Mouse (Mus musculus): Measurements from ENCODE around the gene Tekt5. TPM values are rescaled to one million over a fixed set of nuclear protein-coding genes. Genes with fewer than 3 reads are reported as not detected.

Gene Tekt5
- polyA plus RNA-seq, 1 experiment, result 6.5 TPM

- TF ChIP-seq CTCF (IDR thresholded peaks at IDR 0.05; ENCODE audit: borderline replicate concordance, extremely low read depth, insufficient read depth, insufficient read length) (peak; percentile 52; the same call in 1 of the 2 replicates), POLR2A (IDR thresholded peaks at IDR 0.05; ENCODE audit: borderline replicate concordance, extremely low read depth, insufficient read depth, insufficient read length, poor library complexity, severe bottlenecking) (no peak)
- DNase-seq (ENCODE audit: low read depth), result no peak
Observed at GRCm38 (mm10) chr16:10416866-10417265, 21.6 kb upstream of the Tekt5 start.

- no peak for DNase-seq (ENCODE audit: low read depth)
- peak; percentile 30; the same call in 1 of the 2 replicates for TF ChIP-seq CTCF (IDR thresholded peaks at IDR 0.05; ENCODE audit: borderline replicate concordance, extremely low read depth, insufficient read depth, insufficient read length)
- TF ChIP-seq POLR2A (IDR thresholded peaks at IDR 0.05; ENCODE audit: borderline replicate concordance, extremely low read depth, insufficient read depth, insufficient read length, poor library complexity, severe bottlenecking), result no peak
Observed at GRCm38 (mm10) chr16:10415976-10416375, 20.7 kb upstream of the Tekt5 start.

GRCm38 (mm10) chr16:10411764-10412746 is 16.8 kb upstream of the Tekt5 start, which contains the start of gene Nubp1:
Nubp1 (plus strand) TSS chr16:10411948.
- peak; percentile 98 for DNase-seq (ENCODE audit: low read depth)
- TF ChIP-seq CTCF (IDR thresholded peaks at IDR 0.05; ENCODE audit: borderline replicate concordance, extremely low read depth, insufficient read depth, insufficient read length), result no peak
- peak; percentile 71 for TF ChIP-seq POLR2A (IDR thresholded peaks at IDR 0.05; ENCODE audit: borderline replicate concordance, extremely low read depth, insufficient read depth, insufficient read length, poor library complexity, severe bottlenecking)

DNA sequence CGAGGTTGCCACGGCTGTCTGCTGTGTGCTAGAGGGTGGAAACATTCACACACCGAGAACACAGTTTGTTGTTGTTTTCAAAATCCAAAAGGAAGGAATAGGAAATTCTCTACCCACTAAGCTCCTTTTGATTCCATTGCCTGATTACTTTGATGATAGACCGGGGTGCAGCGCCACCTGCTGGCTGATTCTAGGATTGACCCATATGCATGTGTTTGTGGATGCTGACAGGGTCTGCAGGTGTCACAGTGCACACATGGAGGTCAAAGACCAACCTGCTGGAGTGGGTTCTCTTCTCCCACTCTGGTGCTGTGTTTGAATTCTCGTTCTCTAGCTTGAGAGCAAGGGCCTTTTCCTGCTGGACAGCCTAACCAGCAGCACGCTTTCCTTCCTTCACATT is 3.9 kb upstream of the Tekt5 start:
- DNase-seq (ENCODE audit: low read depth), result peak; percentile 86
- TF ChIP-seq POLR2A (IDR thresholded peaks at IDR 0.05; ENCODE audit: borderline replicate concordance, extremely low read depth, insufficient read depth, insufficient read length, poor library complexity, severe bottlenecking) (no peak), CTCF (IDR thresholded peaks at IDR 0.05; ENCODE audit: borderline replicate concordance, extremely low read depth, insufficient read depth, insufficient read length) (peak; percentile 89)

- TF ChIP-seq CTCF (IDR thresholded peaks at IDR 0.05; ENCODE audit: borderline replicate concordance, extremely low read depth, insufficient read depth, insufficient read length) (no peak), POLR2A (IDR thresholded peaks at IDR 0.05; ENCODE audit: borderline replicate concordance, extremely low read depth, insufficient read depth, insufficient read length, poor library complexity, severe bottlenecking) (no peak)
- no peak for DNase-seq (ENCODE audit: low read depth)
Observed at GRCm38 (mm10) chr16:10398755-10399154, 3.5 kb upstream of the Tekt5 start.

DNA sequence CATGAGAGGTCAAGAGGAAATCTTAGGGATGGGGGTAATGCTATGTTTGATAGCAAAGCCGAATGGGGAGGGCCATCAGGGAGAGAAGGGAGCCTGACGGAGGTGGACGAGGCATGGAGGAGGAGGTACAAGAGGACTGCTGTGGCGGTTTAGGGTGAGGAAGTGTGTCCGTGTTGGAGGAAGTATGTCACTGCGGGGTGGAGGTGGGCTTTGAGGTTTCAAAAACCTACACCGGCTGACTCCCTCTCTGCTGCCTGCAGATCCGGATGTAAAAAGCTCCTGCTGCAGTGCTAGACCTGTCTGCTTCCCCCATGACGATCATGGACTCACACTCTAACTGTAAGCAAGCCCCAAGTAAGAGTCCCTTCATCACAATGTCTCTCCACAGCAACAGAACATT is 2.7 kb downstream of the Tekt5 start:
- DNase-seq (ENCODE audit: low read depth), result no peak
- no peak for TF ChIP-seq POLR2A (IDR thresholded peaks at IDR 0.05; ENCODE audit: borderline replicate concordance, extremely low read depth, insufficient read depth, insufficient read length, poor library complexity, severe bottlenecking)
- TF ChIP-seq CTCF (IDR thresholded peaks at IDR 0.05; ENCODE audit: borderline replicate concordance, extremely low read depth, insufficient read depth, insufficient read length), result no peak

DNA sequence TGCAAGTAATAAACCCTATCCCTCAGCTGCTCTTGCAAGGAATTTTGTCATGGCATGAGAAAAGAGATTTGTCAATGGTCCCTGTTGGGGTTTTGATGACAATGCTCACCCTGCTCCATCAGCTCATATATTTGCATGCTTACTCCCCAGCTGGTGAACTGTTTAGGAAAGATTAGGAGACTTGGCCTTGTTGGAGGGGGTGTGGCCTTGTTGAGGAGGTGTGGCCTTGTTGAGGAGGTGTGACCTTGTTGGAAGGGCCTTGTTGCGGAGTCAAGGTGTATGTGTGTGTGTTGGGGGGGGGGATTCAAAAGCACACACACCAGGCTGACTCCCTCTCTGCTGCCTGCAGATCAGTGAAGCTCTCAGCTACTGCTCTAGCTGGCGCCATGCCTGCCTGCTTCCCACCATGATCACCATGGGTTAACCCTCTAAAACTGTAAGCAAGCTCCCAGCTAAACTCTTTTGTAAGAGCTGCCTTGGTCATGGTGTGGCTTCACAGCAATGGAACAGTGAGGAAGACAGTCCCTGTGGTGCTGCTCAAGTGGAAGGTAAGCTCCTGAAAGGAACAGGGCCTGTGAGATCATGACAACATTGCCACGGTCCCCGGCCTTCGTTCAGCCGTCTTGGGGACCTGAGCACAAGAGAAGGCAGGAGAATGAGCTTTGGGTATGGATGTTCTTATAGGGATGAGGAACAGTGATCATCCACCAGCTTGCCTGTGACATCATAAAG is 6.5 kb downstream of the Tekt5 start:
- DNase-seq (ENCODE audit: low read depth), result no peak
- no peak for TF ChIP-seq CTCF (IDR thresholded peaks at IDR 0.05; ENCODE audit: borderline replicate concordance, extremely low read depth, insufficient read depth, insufficient read length)
- no peak for TF ChIP-seq POLR2A (IDR thresholded peaks at IDR 0.05; ENCODE audit: borderline replicate concordance, extremely low read depth, insufficient read depth, insufficient read length, poor library complexity, severe bottlenecking)

DNA sequence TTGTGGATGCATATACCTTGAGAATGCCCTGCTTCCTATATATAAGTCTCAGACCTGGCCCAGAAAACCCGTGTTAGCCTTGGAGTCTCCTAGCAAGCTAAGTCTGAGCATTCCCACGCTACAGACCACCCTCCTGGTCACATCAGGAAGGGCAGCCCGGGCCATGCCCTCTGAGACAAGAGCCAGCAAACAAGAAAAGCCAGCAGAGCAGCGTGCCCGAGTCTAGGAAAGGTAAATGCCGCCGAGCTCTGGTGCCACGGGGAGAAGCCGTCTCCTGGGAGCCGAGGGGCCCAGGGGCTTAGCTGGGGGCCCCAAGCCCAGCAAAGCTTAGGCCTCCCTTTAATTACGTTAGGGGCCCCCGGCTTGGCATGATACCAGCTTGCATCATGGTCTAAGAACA is 10.0 kb downstream of the Tekt5 start:
- DNase-seq (ENCODE audit: low read depth), result no peak

GRCm38 (mm10) chr16:10384544-10384943 is 10.7 kb downstream of the Tekt5 start:
- DNase-seq (ENCODE audit: low read depth), result no peak
- no peak for TF ChIP-seq POLR2A (IDR thresholded peaks at IDR 0.05; ENCODE audit: borderline replicate concordance, extremely low read depth, insufficient read depth, insufficient read length, poor library complexity, severe bottlenecking)
- TF ChIP-seq CTCF (IDR thresholded peaks at IDR 0.05; ENCODE audit: borderline replicate concordance, extremely low read depth, insufficient read depth, insufficient read length), result no peak

More for the DNA sequence above, 10.0 kb downstream of the Tekt5 start:
- TF ChIP-seq POLR2A (IDR thresholded peaks at IDR 0.05; ENCODE audit: borderline replicate concordance, extremely low read depth, insufficient read depth, insufficient read length, poor library complexity, severe bottlenecking) (no peak), CTCF (IDR thresholded peaks at IDR 0.05; ENCODE audit: borderline replicate concordance, extremely low read depth, insufficient read depth, insufficient read length) (no peak)

- TF ChIP-seq POLR2A (IDR thresholded peaks at IDR 0.05; ENCODE audit: borderline replicate concordance, extremely low read depth, insufficient read depth, insufficient read length, poor library complexity, severe bottlenecking), result no peak
- no peak for TF ChIP-seq CTCF (IDR thresholded peaks at IDR 0.05; ENCODE audit: borderline replicate concordance, extremely low read depth, insufficient read depth, insufficient read length)
- DNase-seq (ENCODE audit: low read depth), result no peak
Observed at GRCm38 (mm10) chr16:10384060-10384497, 11.2 kb downstream of the Tekt5 start.

- DNase-seq (ENCODE audit: low read depth), result no peak
- TF ChIP-seq CTCF (IDR thresholded peaks at IDR 0.05; ENCODE audit: borderline replicate concordance, extremely low read depth, insufficient read depth, insufficient read length), result no peak
- no peak for TF ChIP-seq POLR2A (IDR thresholded peaks at IDR 0.05; ENCODE audit: borderline replicate concordance, extremely low read depth, insufficient read depth, insufficient read length, poor library complexity, severe bottlenecking)
Observed at GRCm38 (mm10) chr16:10379531-10379930, 15.8 kb downstream of the Tekt5 start.
